Mouse (Mus musculus): ENCODE measurements around the gene Ccna1. TPM values are rescaled to one million over a fixed set of nuclear protein-coding genes. Genes with fewer than 3 reads are reported as not detected.
A peak's percentile ranks its signal among the peaks of the same experiment; 100 is the strongest.

The Ccna1 gene
- total RNA-seq (2021) = 1 to 10 TPM; 1.6 to 1.9 TPM
- long read RNA-seq, experiment 1, partial matches to known transcripts = 0 of 2 reads
- long read RNA-seq, experiment 1, other reads (novel, unspliced or antisense) = 2 of 2 reads
- long read RNA-seq, experiment 2, partial matches to known transcripts = 0 of 2 reads
- long read RNA-seq, experiment 2, other reads (novel, unspliced or antisense) = 2 of 2 reads

GRCm38 (mm10) chr3:55055038-55055746 is at the start of gene Ccna1:
Ccna1 (minus strand) TSS chr3:55055501.
- peak; percentile 74 to 76 for DNase-seq (ENCODE audit: low spot score in 2 of 2)
- intact Hi-C loops (cut with DNase I) = no loop called here

- intact Hi-C loops (cut with DNase I) = no loop called here
- DNase-seq (ENCODE audit: low spot score in 2 of 2) = no peak
Observed at GRCm38 (mm10) chr3:55101092-55101491, 45.8 kb upstream of the Ccna1 start.

- intact Hi-C loops (cut with DNase I) = no loop called here
- DNase-seq (ENCODE audit: low spot score in 2 of 2) = no peak
Observed at GRCm38 (mm10) chr3:55098990-55099389, 43.7 kb upstream of the Ccna1 start.

GRCm38 (mm10) chr3:55098014-55098413 is 42.7 kb upstream of the Ccna1 start:
- intact Hi-C loops (cut with DNase I) = no loop called here
- DNase-seq (ENCODE audit: low spot score in 2 of 2) = no peak

GRCm38 (mm10) chr3:55097186-55097585 is 41.9 kb upstream of the Ccna1 start:
- peak; percentile 30 to 43 for DNase-seq (ENCODE audit: low spot score in 2 of 2)
- intact Hi-C loops (cut with DNase I) = no loop called here

GRCm38 (mm10) chr3:55096655-55097005 is 41.3 kb upstream of the Ccna1 start:
- no peak for DNase-seq (ENCODE audit: low spot score in 2 of 2)
- intact Hi-C loops (cut with DNase I) = no loop called here

GRCm38 (mm10) chr3:55095968-55096654 is 40.8 kb upstream of the Ccna1 start:
- intact Hi-C loops (cut with DNase I) = no loop called here
- peak; percentile 36 to 49 for DNase-seq (ENCODE audit: low spot score in 2 of 2)

GRCm38 (mm10) chr3:55093161-55093560 is 37.9 kb upstream of the Ccna1 start:
- DNase-seq (ENCODE audit: low spot score in 2 of 2) = no peak
- intact Hi-C loops (cut with DNase I) = no loop called here

- no peak for DNase-seq (ENCODE audit: low spot score in 2 of 2)
- intact Hi-C loops (cut with DNase I) = loop anchor here (5.0 to 10.0 kb wide), 2 partner anchors 277 to 354 kb away; partner anchors contain the start of genes Alg5 and Exosc8
Observed at GRCm38 (mm10) chr3:55089291-55089690, 34.0 kb upstream of the Ccna1 start.

- DNase-seq (ENCODE audit: low spot score in 2 of 2) = no peak
Observed at GRCm38 (mm10) chr3:55088843-55089242, 33.5 kb upstream of the Ccna1 start.

GRCm38 (mm10) chr3:55088359-55088758 is 33.1 kb upstream of the Ccna1 start:
- intact Hi-C loops (cut with DNase I) = loop anchor here (5.0 to 10.0 kb wide), 2 partner anchors 276 to 354 kb away; partner anchors contain the start of genes Alg5 and Exosc8
- no peak for DNase-seq (ENCODE audit: low spot score in 2 of 2)

More at GRCm38 (mm10) chr3:55088843-55089242, 33.5 kb upstream of the Ccna1 start:
- intact Hi-C loops (cut with DNase I) = loop anchor here (5.0 to 10.0 kb wide), 2 partner anchors 277 to 354 kb away; partner anchors contain the start of genes Alg5 and Exosc8

GRCm38 (mm10) chr3:55087360-55087759 is 32.1 kb upstream of the Ccna1 start:
- intact Hi-C loops (cut with DNase I) = loop anchor here (5.0 to 10.0 kb wide), 2 partner anchors 275 to 353 kb away; partner anchors contain the start of genes Alg5 and Exosc8
- DNase-seq (ENCODE audit: low spot score in 2 of 2) = peak in 1 of 2 experiments; percentile 28

GRCm38 (mm10) chr3:55086948-55087347 is 31.6 kb upstream of the Ccna1 start:
- intact Hi-C loops (cut with DNase I) = loop anchor here (5.0 to 10.0 kb wide), 2 partner anchors 275 to 352 kb away; partner anchors contain the start of genes Alg5 and Exosc8
- DNase-seq (ENCODE audit: low spot score in 2 of 2) = peak in 1 of 2 experiments; percentile 25

- DNase-seq (ENCODE audit: low spot score in 2 of 2) = no peak
- intact Hi-C loops (cut with DNase I) = loop anchor here (5.0 to 10.0 kb wide), 2 partner anchors 273 to 351 kb away; partner anchors contain the start of genes Alg5 and Exosc8
Observed at GRCm38 (mm10) chr3:55085716-55086115, 30.4 kb upstream of the Ccna1 start.

- intact Hi-C loops (cut with DNase I) = loop anchor here (5.0 to 10.0 kb wide), 2 partner anchors 272 to 350 kb away; partner anchors contain the start of genes Alg5 and Exosc8
- no peak for DNase-seq (ENCODE audit: low spot score in 2 of 2)
Observed at GRCm38 (mm10) chr3:55084781-55085180, 29.5 kb upstream of the Ccna1 start.

- peak; percentile 84 to 87 for DNase-seq (ENCODE audit: low spot score in 2 of 2)
- intact Hi-C loops (cut with DNase I) = loop anchor here (2.0 to 10.0 kb wide), 4 partner anchors 33 to 345 kb away; partner anchors contain the start of genes Alg5, Exosc8 and Spg20
Observed at GRCm38 (mm10) chr3:55080055-55080454, 24.8 kb upstream of the Ccna1 start.

GRCm38 (mm10) chr3:55079619-55080018 is 24.3 kb upstream of the Ccna1 start:
- intact Hi-C loops (cut with DNase I) = loop anchor here (2.0 to 10.0 kb wide), 4 partner anchors 33 to 345 kb away; partner anchors contain the start of genes Alg5, Exosc8 and Spg20
- DNase-seq (ENCODE audit: low spot score in 2 of 2) = no peak

- no peak for DNase-seq (ENCODE audit: low spot score in 2 of 2)
- intact Hi-C loops (cut with DNase I) = no loop called here
Observed at GRCm38 (mm10) chr3:55078233-55078632, 22.9 kb upstream of the Ccna1 start.

- intact Hi-C loops (cut with DNase I) = no loop called here
- no peak for DNase-seq (ENCODE audit: low spot score in 2 of 2)
Observed at GRCm38 (mm10) chr3:55075294-55075648, 20.0 kb upstream of the Ccna1 start.
